In genomic region chr13:111291161-111291957, GRCm38 (mm10) we compare ENCODE assay signal across 13 mouse cellular contexts. TPM values are rescaled to one million over a fixed set of nuclear protein-coding genes. Genes with fewer than 3 reads are reported as not detected.
A peak's percentile ranks its signal among the peaks of the same experiment; 100 is the strongest.
DNase-seq lines count a peak whose midpoint lies in the region; ATAC-seq and TF ChIP-seq lines count a peak whose summit lies in the region.
"Had no signal": no experiment of that assay in that cellular context is flagged by ENCODE, and none has a peak within 500 bp of the region (broad histone marks: within the 10 kb centered on the region; RNA-seq: fewer than 3 reads in every experiment).

No protein-coding gene starts in this region.

- peak overlapping the region; percentile 53; the same call in 1 of the 2 replicates for H3K27ac ChIP-seq in kidney, embryonic 14.5 days (ENCODE audit: low read depth, low read length)
- H3K27ac ChIP-seq in embryonic facial prominence, embryonic 10.5 days (replicated peaks): peak overlapping the region; percentile 26
- peak overlapping the region; percentile 60 for H3K27ac ChIP-seq in hindbrain, embryonic 15.5 days (replicated peaks)
- H3K27ac ChIP-seq in liver, embryonic 16.5 days (ENCODE audit: low read length): peak overlapping the region; percentile 41; the same call in 1 of the 2 replicates
- H3K27ac ChIP-seq in gastrocnemius, adult 2 months: no peak overlapping the region
- H3K27ac ChIP-seq: midbrain, embryonic 12.5 days had no signal

- ATAC-seq in kidney, embryonic 14.5 days (ENCODE audit: low FRiP score, low TSS enrichment): no peak
- ATAC-seq in hindbrain, embryonic 15.5 days (ENCODE audit: low FRiP score, low read depth): no peak
- peak; percentile 77; the same call in 1 of the 2 replicates for ATAC-seq in liver, embryonic 16.5 days (ENCODE audit: low read depth)

- H3K9me3 ChIP-seq in kidney, embryonic 14.5 days (ENCODE audit: control insufficient read depth, low read length): no peaks in the 10 kb centered on the region
- H3K9me3 ChIP-seq in embryonic facial prominence, embryonic 10.5 days: no peaks in the 10 kb centered on the region
- no peaks in the 10 kb centered on the region for H3K9me3 ChIP-seq in hindbrain, embryonic 15.5 days
- H3K9me3 ChIP-seq in liver, embryonic 16.5 days (replicated peaks; ENCODE audit: control insufficient read depth, low read length): no peaks in the 10 kb centered on the region
- H3K9me3 ChIP-seq: G1E; midbrain, embryonic 12.5 days had no signal

- WGBS in kidney, embryonic 14.5 days: 64% methylated on average over 17 of the region's 17 CpGs
- 64% methylated on average over 17 of the region's 17 CpGs for WGBS in embryonic facial prominence, embryonic 10.5 days
- WGBS in hindbrain, embryonic 15.5 days: 74% methylated on average over 17 of the region's 17 CpGs
- WGBS in liver, embryonic 16.5 days (ENCODE audit: insufficient replicate concordance): 61% methylated on average over 17 of the region's 17 CpGs

- H3K4me2 ChIP-seq in kidney, embryonic 14.5 days (replicated peaks; ENCODE audit: low read depth, low read length): no peak overlapping the region
- no peak overlapping the region for H3K4me2 ChIP-seq in hindbrain, embryonic 15.5 days
- H3K4me2 ChIP-seq in liver, embryonic 16.5 days (ENCODE audit: low read depth, low read length): no peak overlapping the region
- H3K4me2 ChIP-seq: midbrain, embryonic 12.5 days had no signal

- TF ChIP-seq CTCF in gastrocnemius, adult 2 months (IDR thresholded peaks at IDR 0.05): no peak

- no peaks in the 10 kb centered on the region for H3K27me3 ChIP-seq in kidney, embryonic 14.5 days (ENCODE audit: control insufficient read depth, insufficient read depth, low read length)
- no peaks in the 10 kb centered on the region for H3K27me3 ChIP-seq in embryonic facial prominence, embryonic 10.5 days (replicated peaks; ENCODE audit: low read depth, poor library complexity, severe bottlenecking)
- H3K27me3 ChIP-seq in hindbrain, embryonic 15.5 days: no peaks in the 10 kb centered on the region
- no peaks in the 10 kb centered on the region for H3K27me3 ChIP-seq in liver, embryonic 16.5 days (ENCODE audit: control insufficient read depth, insufficient read depth, low read depth, low read length)
- H3K27me3 ChIP-seq: midbrain, embryonic 12.5 days had no signal

- no peak for DNase-seq in kidney, postnatal 10 days
- no peak for DNase-seq in embryonic facial prominence, embryonic 10.5 days (ENCODE audit: low spot score)
- no peak for DNase-seq in urinary bladder, postnatal 25 days (ENCODE audit: low spot score)
- DNase-seq in gastrocnemius, adult 2 months: no peak
- no peak for DNase-seq in thymus, postnatal 0 days (ENCODE audit: low spot score)

- intact Hi-C loops in gastrocnemius, adult 2 months (cut with DNase I): no loop called here

- no peak overlapping the region for H3K4me3 ChIP-seq in kidney, embryonic 14.5 days (ENCODE audit: low read length)
- no peak overlapping the region for H3K4me3 ChIP-seq in embryonic facial prominence, embryonic 10.5 days
- no peak overlapping the region for H3K4me3 ChIP-seq in hindbrain, embryonic 15.5 days
- no peak overlapping the region for H3K4me3 ChIP-seq in liver, embryonic 16.5 days (ENCODE audit: low read depth, low read length)
- H3K4me3 ChIP-seq in gastrocnemius, adult 2 months: no peak overlapping the region
- H3K4me3 ChIP-seq: midbrain, embryonic 12.5 days had no signal

- no peaks in the 10 kb centered on the region for H3K36me3 ChIP-seq in kidney, embryonic 14.5 days (ENCODE audit: control insufficient read depth, insufficient read depth, low read length)
- H3K36me3 ChIP-seq in embryonic facial prominence, embryonic 10.5 days (replicated peaks): no peaks in the 10 kb centered on the region
- H3K36me3 ChIP-seq in hindbrain, embryonic 15.5 days: no peaks in the 10 kb centered on the region
- H3K36me3 ChIP-seq in liver, embryonic 16.5 days (ENCODE audit: control insufficient read depth, insufficient read depth): no peaks in the 10 kb centered on the region
- H3K36me3 ChIP-seq: G1E; midbrain, embryonic 12.5 days had no signal

- no peaks in the 10 kb centered on the region for H3K4me1 ChIP-seq in kidney, embryonic 14.5 days (ENCODE audit: control insufficient read depth, insufficient read depth, low read length)
- peaks cover 14% of the 10 kb centered on the region for H3K4me1 ChIP-seq in embryonic facial prominence, embryonic 10.5 days
- H3K4me1 ChIP-seq in hindbrain, embryonic 15.5 days (replicated peaks): 0 out of 2 replicates have a peak, but pooled peaks cover 4% of the 10 kb centered on the region
- no peaks in the 10 kb centered on the region for H3K4me1 ChIP-seq in liver, embryonic 16.5 days (ENCODE audit: control insufficient read depth, low read depth, low read length)
- H3K4me1 ChIP-seq: midbrain, embryonic 12.5 days had no signal

- H3K9ac ChIP-seq in kidney, embryonic 14.5 days (ENCODE audit: low read depth, low read length): no peak overlapping the region
- no peak overlapping the region for H3K9ac ChIP-seq in hindbrain, embryonic 15.5 days
- no peak overlapping the region for H3K9ac ChIP-seq in liver, embryonic 16.5 days (ENCODE audit: low read depth, low read length)
- H3K9ac ChIP-seq: midbrain, embryonic 12.5 days had no signal

RNA-seq across cellular contexts. Expression of gene Actbl2, which starts 36.5 kb away (rescaled TPM):
- polyA plus RNA-seq in kidney, embryonic 14.5 days (2014; fragmentation: Nextera tagmentation; extraction: Ambion mirVana): not detected in 2 replicates
- not detected in 2 replicates for polyA plus RNA-seq in embryonic facial prominence, embryonic 10.5 days (2016; fragmentation: Nextera tagmentation; extraction: Ambion mirVana)
- not detected in 2 replicates for polyA plus RNA-seq in hindbrain, embryonic 15.5 days (2015; fragmentation: Nextera tagmentation; extraction: Ambion mirVana)
- not detected in 2 replicates for polyA plus RNA-seq in liver, embryonic 16.5 days (2015; fragmentation: Nextera tagmentation; extraction: Ambion mirVana)
- total RNA-seq in gastrocnemius, adult 2 months (2021): not detected
- polyA plus RNA-seq in thymus, postnatal 0 days (2015; fragmentation: Nextera tagmentation; extraction: Ambion mirVana): not detected in 2 replicates
- total RNA-seq: adrenal gland, postnatal 25 days; gastrocnemius, postnatal 4 days; layer of hippocampus, postnatal 25 days had no signal
- polyA plus RNA-seq: G1E; midbrain, embryonic 12.5 days had no signal
